In genomic region chr11:96006852-96007515, GRCm38 (mm10) we compare ENCODE assay signal across 8 mouse cellular contexts. TPM values are rescaled to one million over a fixed set of nuclear protein-coding genes. Genes with fewer than 3 reads are reported as not detected.
DNase-seq lines count a peak whose midpoint lies in the region; ATAC-seq lines count a peak whose summit lies in the region.

No protein-coding gene starts in this region.

- intact Hi-C loops in gastrocnemius, postnatal 14 days (cut with DNase I; ENCODE audit: low total_unique reads) = loop anchor here (10.0 kb wide), 1 partner anchor 198 kb away; no protein-coding TSS in a partner anchor

- H3K9me3 ChIP-seq in heart, embryonic 11.5 days (replicated peaks; ENCODE audit: control insufficient read depth, low read length) = no peaks in the 10 kb centered on the region

- H3K4me2 ChIP-seq in heart, embryonic 11.5 days = peak overlapping the region; percentile 89

- peak overlapping the region; percentile 98 for H3K9ac ChIP-seq in heart, embryonic 11.5 days (ENCODE audit: low read depth, low read length)

- H3K27ac ChIP-seq in heart, embryonic 11.5 days (ENCODE audit: low read depth, low read length) = peak overlapping the region; percentile 95

- ATAC-seq in heart, embryonic 11.5 days (replicated peaks; ENCODE audit: insufficient number of reproducible peaks, low FRiP score, low TSS enrichment) = peak; percentile 79

- peak; percentile 23 for DNase-seq in kidney, adult 18-20 months
- no peak for DNase-seq in kidney, adult 11 months
- DNase-seq in WW6 (ENCODE audit: low read depth, low spot score) = peak; percentile 96
- peak; percentile 63 to 70 for DNase-seq in kidney, postnatal 4 days
- peak; percentile 56 for DNase-seq in naive thymus-derived CD4-positive, alpha-beta T cell, adult 2 months (ENCODE audit: low read depth)
- DNase-seq in ovary, adult 18-20 months (ENCODE audit: low spot score) = no peak
- no peak for DNase-seq in gastrocnemius, postnatal 14 days

- peaks cover 11% of the 10 kb centered on the region for H3K4me1 ChIP-seq in heart, embryonic 11.5 days (ENCODE audit: control insufficient read depth, insufficient read depth, low read length)

- no peaks in the 10 kb centered on the region for H3K27me3 ChIP-seq in heart, embryonic 11.5 days (ENCODE audit: control insufficient read depth, insufficient read depth, low read length)

- H3K4me3 ChIP-seq in heart, embryonic 11.5 days (ENCODE audit: low read depth, low read length) = peak overlapping the region; percentile 85

- WGBS in heart, embryonic 11.5 days (ENCODE audit: insufficient replicate concordance) = under 1% methylated on average over 60 of the region's 67 CpGs

- no peaks in the 10 kb centered on the region for H3K36me3 ChIP-seq in heart, embryonic 11.5 days (ENCODE audit: control insufficient read depth, insufficient read depth, low read length)

RNA-seq across cellular contexts. Expression of gene Igf2bp1, which starts 1.2 kb away (rescaled TPM):
- 50.0 and 51.5 TPM in 2 replicates for polyA plus RNA-seq in heart, embryonic 11.5 days (2014; fragmentation: Nextera tagmentation; extraction: Ambion mirVana)
- total RNA-seq in gastrocnemius, postnatal 14 days (2021) = under 1 TPM; 0.10 to 0.11 TPM

RNA-seq across cellular contexts. Expression of gene Gip, which starts 17.4 kb away (rescaled TPM):
- not detected in 2 replicates for polyA plus RNA-seq in heart, embryonic 11.5 days (2014; fragmentation: Nextera tagmentation; extraction: Ambion mirVana)
- total RNA-seq in gastrocnemius, postnatal 14 days (2021) = not detected

RNA-seq across cellular contexts. Expression of gene Snf8, which starts 27.7 kb away (rescaled TPM):
- polyA plus RNA-seq in heart, embryonic 11.5 days (2014; fragmentation: Nextera tagmentation; extraction: Ambion mirVana) = 27.1 and 31.3 TPM in 2 replicates
- 10 to 100 TPM; 27.6 to 31.7 TPM for total RNA-seq in gastrocnemius, postnatal 14 days (2021)

RNA-seq across cellular contexts. Expression of gene Ube2z, which starts 58.2 kb away (rescaled TPM):
- 23.0 and 33.1 TPM in 2 replicates for polyA plus RNA-seq in heart, embryonic 11.5 days (2014; fragmentation: Nextera tagmentation; extraction: Ambion mirVana)
- total RNA-seq in gastrocnemius, postnatal 14 days (2021) = 10 to 100 TPM; 17.6 to 19.9 TPM

Comparison
In these comparisons a context has a peak if more than half of its experiments do, and no peak if none do; other contexts are left out.
1. DNase-seq: peak in kidney, adult 18-20 months (single experiment), WW6 (single experiment), kidney, postnatal 4 days (2 of 2) and naive thymus-derived CD4-positive, alpha-beta T cell, adult 2 months (single experiment); none in kidney, adult 11 months (single experiment), ovary, adult 18-20 months (single experiment) and gastrocnemius, postnatal 14 days (single experiment).